8 mouse cellular contexts compared by ENCODE assay signal in genomic region chr5:23922516-23923291, GRCm38 (mm10).
DNase-seq lines count a peak whose midpoint lies in the region; ATAC-seq and TF ChIP-seq lines count a peak whose summit lies in the region.
"Had no signal": no experiment of that assay in that cellular context is flagged by ENCODE, and none has a peak within 500 bp of the region (broad histone marks: within the 10 kb centered on the region; RNA-seq: fewer than 3 reads in every experiment).

No protein-coding gene starts in this region.

- no peaks in the 10 kb centered on the region for H3K36me3 ChIP-seq in G1E (replicated peaks)
- H3K36me3 ChIP-seq in heart, embryonic 15.5 days: no peaks in the 10 kb centered on the region
- H3K36me3 ChIP-seq: forebrain, embryonic 12.5 days had no signal

- peak overlapping the region; percentile 73 for H3K27ac ChIP-seq in heart, embryonic 15.5 days
- H3K27ac ChIP-seq: forebrain, embryonic 12.5 days had no signal

- peak overlapping the region; percentile 1 for H3K4me2 ChIP-seq in heart, embryonic 15.5 days
- H3K4me2 ChIP-seq: forebrain, embryonic 12.5 days had no signal

- no peak for TF ChIP-seq CTCF in G1E (IDR thresholded peaks at IDR 0.05; ENCODE audit: low read depth, low read length)

- DNase-seq in 416B (ENCODE audit: low read depth) (peak; percentile 23), G1E (ENCODE audit: low spot score) (peak; percentile 51)
- DNase-seq in ovary, postnatal 36 days (ENCODE audit: low spot score): no peak
- DNase-seq in cerebellum, adult 9-10 months: no peak
- no peak for DNase-seq in gastrocnemius, postnatal 25 days

- ATAC-seq in G1E (ENCODE audit: extremely low read depth, insufficient number of reproducible peaks, low FRiP score, poor library complexity, severe bottlenecking): peak; percentile 83
- peak; percentile 87 for ATAC-seq in heart, embryonic 15.5 days (replicated peaks; ENCODE audit: insufficient number of reproducible peaks, insufficient read depth, low FRiP score, low read depth)
- peak; percentile 86 for ATAC-seq in megakaryocyte progenitor cell, adult 5-6 weeks (replicated peaks; ENCODE audit: poor library complexity)

- 37% methylated on average over 12 of the region's 12 CpGs for WGBS in heart, embryonic 15.5 days

- peak overlapping the region; percentile 59; the same call in 1 of the 2 replicates for H3K4me3 ChIP-seq in G1E (ENCODE audit: low read depth, low read length)
- no peak overlapping the region for H3K4me3 ChIP-seq in heart, embryonic 15.5 days
- H3K4me3 ChIP-seq: forebrain, embryonic 12.5 days had no signal

- H3K9ac ChIP-seq in heart, embryonic 15.5 days: no peak overlapping the region
- H3K9ac ChIP-seq: forebrain, embryonic 12.5 days had no signal

- no peaks in the 10 kb centered on the region for H3K27me3 ChIP-seq in G1E (ENCODE audit: insufficient read depth, low read length)
- H3K27me3 ChIP-seq in heart, embryonic 15.5 days: no peaks in the 10 kb centered on the region
- H3K27me3 ChIP-seq: forebrain, embryonic 12.5 days had no signal

- H3K9me3 ChIP-seq in G1E (replicated peaks): no peaks in the 10 kb centered on the region
- no peaks in the 10 kb centered on the region for H3K9me3 ChIP-seq in heart, embryonic 15.5 days (replicated peaks)
- H3K9me3 ChIP-seq: forebrain, embryonic 12.5 days had no signal

- peaks cover 38% of the 10 kb centered on the region for H3K4me1 ChIP-seq in G1E (ENCODE audit: insufficient read depth, low read depth, low read length)
- H3K4me1 ChIP-seq in heart, embryonic 15.5 days (replicated peaks): peaks cover 32% of the 10 kb centered on the region

Comparison
In these comparisons a context has a peak if more than half of its experiments do, and no peak if none do; other contexts are left out.
1. DNase-seq: peak in 416B (single experiment) and G1E (single experiment); none in ovary, postnatal 36 days (single experiment), cerebellum, adult 9-10 months (single experiment) and gastrocnemius, postnatal 25 days (single experiment).
2. Peak in every context shown above with its lines, with median percentiles within 50 percentile points of each other: ATAC-seq.